Mouse (Mus musculus) midbrain, embryonic 14.5 days (tissue): ENCODE data around the gene Zfp473. TPM values are rescaled to one million over a fixed set of nuclear protein-coding genes. Genes with fewer than 3 reads are reported as not detected.

Source experiments
- ATAC-seq: fragments of 200-750 bp; cut with Nextera tagmentation; 2 replicates; pipeline ENCODE4 v1.8.0; 2017; ENCODE audit warnings: moderate number of reproducible peaks, moderate library complexity; ENCODE audit not compliant: low FRiP score, low TSS enrichment
- DNase-seq: peaks from one replicate; pipeline ENCODE4 v3.0.0-alpha.2; 2015
- H3K27ac ChIP-seq: fragments of 300-500 bp; sonication (generic); replicated peaks from 2 replicates; pipeline ENCODE4 v1.5.1; 2014; ENCODE audit warnings: mild to moderate bottlenecking, low read depth, low read length, moderate library complexity
- H3K27me3 ChIP-seq: fragments of 300-500 bp; sonication (generic); 2 replicates; pipeline ENCODE4 v1.6.1; 2014; ENCODE audit warnings: low read length, control low read depth, mixed read lengths; ENCODE audit not compliant: control insufficient read depth, insufficient read depth
- H3K36me3 ChIP-seq: fragments of 300-500 bp; sonication (generic); 2 replicates; pipeline ENCODE4 v1.6.1; 2014; ENCODE audit warnings: low read length, control low read depth; ENCODE audit not compliant: control insufficient read depth, insufficient read depth
- H3K4me1 ChIP-seq: fragments of 300-500 bp; sonication (generic); 2 replicates; pipeline ENCODE4 v1.6.1; 2014; ENCODE audit warnings: mild to moderate bottlenecking, antibody characterized with exemption, low read length, control low read depth; ENCODE audit not compliant: control insufficient read depth, insufficient read depth
- H3K4me2 ChIP-seq: fragments of 300-500 bp; sonication (generic); 2 replicates; pipeline ENCODE4 v1.6.1; 2014; ENCODE audit warnings: mild to moderate bottlenecking, low read length, moderate library complexity
- H3K4me3 ChIP-seq: fragments of 300-500 bp; sonication (generic); replicated peaks from 2 replicates; pipeline ENCODE4 v1.5.1; 2014; ENCODE audit warnings: low read depth, low read length
- H3K9ac ChIP-seq: fragments of 300-500 bp; sonication (generic); replicated peaks from 2 replicates; pipeline ENCODE4 v1.6.1; 2014; ENCODE audit warnings: mild to moderate bottlenecking, low read length, moderate library complexity
- H3K9me3 ChIP-seq: fragments of 300-500 bp; sonication (generic); 2 replicates; pipeline ENCODE4 v1.6.1; 2016; ENCODE audit warnings: low read length, control low read depth, mixed read lengths; ENCODE audit not compliant: control insufficient read depth
- WGBS: fragments of 180-500 bp; shearing (Covaris S2); extraction: QIAGEN DNeasy Blood & Tissue Kit; methylation state at CpG from one replicate; pipeline ENCODE4 v1.1.7; 2014; 5-methylcytosine and 5-hydroxymethylcytosine counted together
- polyA plus RNA-seq: library from polyadenylated mRNA; unstranded; fragments of >200 nt; fragmentation: Nextera tagmentation; extraction: Ambion mirVana; gene quantifications from 2 replicates; pipeline ENCODE4 v1.2.1, GENCODE M21; 2014

Zfp473 gene
- polyA plus RNA-seq, 1 experiment from 2014 or later: 0.89 TPM

- Histone ChIP-seq H3K27me3 (no peaks in the 10 kb centered on the region), H3K4me3 (no peak overlapping the region)
- WGBS: 95% methylated on average over 7 of the region's 7 CpGs
These were observed 61.5 kb downstream of the Zfp473 start for GRCm38 (mm10) chr7:44689331-44689730.

DNA sequence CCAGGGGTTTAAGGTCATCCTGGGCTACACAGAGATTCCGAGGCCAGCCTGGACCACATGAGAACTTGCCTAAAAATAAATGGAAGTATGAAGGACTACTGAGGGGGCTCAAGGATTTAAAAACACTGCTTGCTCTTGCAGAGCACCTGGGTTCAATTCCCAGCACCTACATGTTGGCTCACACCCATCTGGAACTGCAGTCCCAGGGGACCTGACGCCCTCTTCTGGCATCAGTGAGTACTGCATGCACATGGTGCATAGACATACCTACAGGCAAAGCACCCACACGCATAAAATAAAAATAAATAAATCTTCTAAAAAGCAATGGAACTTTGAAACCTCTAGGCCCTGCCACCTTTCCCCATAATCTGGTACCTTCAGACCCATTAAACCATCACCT is 62.0 kb downstream of the Zfp473 start:
- 71% methylated on average over 3 of the region's 3 CpGs for WGBS
- DNase-seq (no peak), ATAC-seq (no peak)
- H3K9ac ChIP-seq: no peak overlapping the region
- H3K4me1 ChIP-seq: no peaks in the 10 kb centered on the region
- no peaks in the 10 kb centered on the region for H3K36me3 ChIP-seq
- H3K4me2 ChIP-seq: no peak overlapping the region
- no peaks in the 10 kb centered on the region for H3K27me3 ChIP-seq
- no peak overlapping the region for H3K27ac ChIP-seq
- no peaks in the 10 kb centered on the region for H3K9me3 ChIP-seq
- no peak overlapping the region for H3K4me3 ChIP-seq

More at GRCm38 (mm10) chr7:44689331-44689730, 61.5 kb downstream of the Zfp473 start:
- Histone ChIP-seq H3K36me3 (no peaks in the 10 kb centered on the region), H3K4me2 (no peak overlapping the region), H3K4me1 (no peaks in the 10 kb centered on the region), H3K9ac (no peak overlapping the region), H3K27ac (no peak overlapping the region), H3K9me3 (no peaks in the 10 kb centered on the region)
- DNase-seq (no peak), ATAC-seq (no peak)

DNA sequence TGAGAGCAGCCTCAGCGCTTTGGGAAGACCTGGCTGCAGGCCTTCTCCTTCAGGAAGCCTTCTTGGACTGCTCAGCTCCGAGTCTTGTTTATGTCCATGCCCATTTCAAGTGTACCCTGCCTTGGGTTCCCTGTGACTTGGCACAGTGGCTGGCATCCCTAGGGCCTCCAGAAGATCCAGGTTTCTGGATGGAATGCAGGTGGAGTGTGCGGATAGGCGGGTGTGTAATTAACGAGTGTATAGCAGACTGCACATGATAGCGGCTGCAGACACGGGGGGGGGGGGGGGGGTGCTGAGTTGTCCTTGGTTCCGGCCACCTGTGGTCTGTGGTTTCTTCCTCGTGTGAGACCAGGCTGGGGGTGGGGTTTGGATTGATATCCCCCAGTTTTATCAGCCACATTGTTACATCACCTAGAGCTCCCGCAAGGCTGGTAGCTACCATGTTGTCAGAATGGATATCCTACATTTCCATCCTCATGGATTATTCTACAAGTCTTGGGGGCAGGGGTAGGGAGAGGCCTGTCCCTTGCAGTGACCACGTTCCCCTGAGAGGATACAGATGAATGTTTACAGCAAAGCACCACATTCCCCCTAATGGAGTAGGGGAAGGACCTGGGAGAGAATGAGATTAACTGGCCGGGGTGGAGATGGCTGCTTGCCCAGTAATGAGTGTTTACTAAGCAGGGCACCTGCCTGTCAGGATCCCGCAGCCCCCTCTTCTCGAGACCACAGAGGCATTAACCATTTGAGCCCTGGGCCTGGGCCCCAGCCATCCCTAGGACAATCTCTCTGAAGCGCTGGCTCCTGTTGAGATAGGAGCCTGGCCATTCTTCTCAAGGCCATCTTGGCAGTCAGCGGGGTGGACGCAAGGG is 65.1 kb downstream of the Zfp473 start:
- peak; percentile 63 for DNase-seq
- Histone ChIP-seq H3K9me3 (no peaks in the 10 kb centered on the region), H3K36me3 (no peaks in the 10 kb centered on the region), H3K27me3 (no peaks in the 10 kb centered on the region), H3K4me2 (no peak overlapping the region), H3K27ac (no peak overlapping the region), H3K9ac (no peak overlapping the region), H3K4me3 (no peak overlapping the region), H3K4me1 (no peaks in the 10 kb centered on the region)
- no peak; the same call in 1 of the 2 replicates for ATAC-seq
- WGBS: 65% methylated on average over 17 of the region's 17 CpGs

DNA sequence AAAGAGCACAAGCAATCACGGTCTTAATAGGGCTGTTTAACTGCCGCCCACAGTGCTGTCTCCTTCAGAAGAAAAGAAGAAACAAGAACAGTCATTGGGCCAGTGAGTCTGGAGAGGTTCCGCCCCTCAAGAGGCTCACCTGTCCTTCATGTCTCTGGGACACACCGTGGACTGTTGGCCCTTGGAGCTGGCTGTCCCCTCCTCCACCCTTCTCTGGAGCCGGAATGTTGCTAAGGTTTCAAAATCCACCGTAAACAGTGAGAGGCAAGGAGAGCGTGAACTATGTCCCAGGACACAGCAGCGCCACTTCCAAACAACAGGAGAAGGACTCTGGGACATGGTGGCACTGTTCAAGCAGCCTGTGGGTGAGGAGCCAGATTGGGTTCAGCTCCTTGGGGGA is 67.2 kb downstream of the Zfp473 start:
- Histone ChIP-seq H3K4me1 (no peaks in the 10 kb centered on the region), H3K27ac (no peak overlapping the region), H3K9ac (no peak overlapping the region), H3K4me2 (no peak overlapping the region), H3K36me3 (no peaks in the 10 kb centered on the region), H3K4me3 (no peak overlapping the region), H3K27me3 (no peaks in the 10 kb centered on the region), H3K9me3 (no peaks in the 10 kb centered on the region)
- ATAC-seq (no peak), DNase-seq (no peak)
- WGBS: 82% methylated on average over 8 of the region's 8 CpGs

Other genes with a start within 250 kb of the Zfp473 start
- 0.15 and 0.20 TPM in 2 replicates for gene Mybpc2, start 226.4 kb downstream of the Zfp473 start, polyA plus RNA-seq
- gene Spib, start 219.0 kb downstream of the Zfp473 start, polyA plus RNA-seq: not detected in 2 replicates
- 17.8 and 19.5 TPM in 2 replicates for gene Pold1, start 202.2 kb downstream of the Zfp473 start, polyA plus RNA-seq
- gene Nr1h2, start 197.1 kb downstream of the Zfp473 start, polyA plus RNA-seq: 57.1 and 62.0 TPM in 2 replicates
- 1.1 TPM in 1 of 2 replicates, not detected in the other for gene Napsa, start 178.7 kb downstream of the Zfp473 start, polyA plus RNA-seq
- 5.2 and 7.5 TPM in 2 replicates for gene Kcnc3, start 160.4 kb downstream of the Zfp473 start, polyA plus RNA-seq
- gene Myh14, start 80.2 kb downstream of the Zfp473 start, polyA plus RNA-seq: 2.5 and 2.7 TPM in 2 replicates
- not detected in 2 replicates for gene Izumo2, start 42.3 kb downstream of the Zfp473 start, polyA plus RNA-seq
- 22.6 and 26.8 TPM in 2 replicates for gene Vrk3, start 2.6 kb downstream of the Zfp473 start, polyA plus RNA-seq
- gene Nup62, start 65.0 kb upstream of the Zfp473 start, polyA plus RNA-seq: 29.1 and 35.2 TPM in 2 replicates
- gene Il4i1, start 65.3 kb upstream of the Zfp473 start, polyA plus RNA-seq: 0.97 and 1.4 TPM in 2 replicates
- 2.2 and 2.8 TPM in 2 replicates for gene Atf5, start 65.6 kb upstream of the Zfp473 start, polyA plus RNA-seq
- gene Akt1s1, start 97.9 kb upstream of the Zfp473 start, polyA plus RNA-seq: 61.9 and 63.7 TPM in 2 replicates
- 107 and 122 TPM in 2 replicates for gene Tbc1d17, start 98.0 kb upstream of the Zfp473 start, polyA plus RNA-seq
- gene Pnkp, start 106.1 kb upstream of the Zfp473 start, polyA plus RNA-seq: 28.8 and 30.4 TPM in 2 replicates
- gene Ptov1, start 118.7 kb upstream of the Zfp473 start, polyA plus RNA-seq: 480 and 508 TPM in 2 replicates
- 114 and 128 TPM in 2 replicates for gene Med25, start 141.7 kb upstream of the Zfp473 start, polyA plus RNA-seq
- gene Fuz, start 145.0 kb upstream of the Zfp473 start, polyA plus RNA-seq: 16.7 and 17.2 TPM in 2 replicates
- 124 and 133 TPM in 2 replicates for gene Ap2a1, start 178.4 kb upstream of the Zfp473 start, polyA plus RNA-seq
- not detected in 2 replicates for gene Tsks, start 192.2 kb upstream of the Zfp473 start, polyA plus RNA-seq
- 50.1 and 52.3 TPM in 2 replicates for gene Cpt1c, start 223.8 kb upstream of the Zfp473 start, polyA plus RNA-seq
- 236 and 281 TPM in 2 replicates for gene Prmt1, start 235.5 kb upstream of the Zfp473 start, polyA plus RNA-seq
- 46.7 and 54.0 TPM in 2 replicates for gene Irf3, start 246.6 kb upstream of the Zfp473 start, polyA plus RNA-seq
- 11.8 and 15.4 TPM in 2 replicates for gene Bcl2l12, start 247.7 kb upstream of the Zfp473 start, polyA plus RNA-seq